Mouse (Mus musculus): ENCODE data around the gene Noto. TPM values are rescaled to one million over a fixed set of nuclear protein-coding genes. Genes with fewer than 3 reads are reported as not detected.

The Noto gene
- polyA plus RNA-seq, 1 experiment from 2014 or later: not detected

GRCm38 (mm10) chr6:85395360-85395759, 28.3 kb upstream of the Noto start:
- Histone ChIP-seq H3K36me3 (replicated peaks) (no peaks in the 10 kb centered on the region), H3K4me3 (no peak overlapping the region), H3K9me3 (peaks cover 5% of the 10 kb centered on the region; the same call in 1 of the 2 replicates), H3K27ac (replicated peaks) (no peak overlapping the region), H3K4me1 (peaks cover 6% of the 10 kb centered on the region), H3K27me3 (replicated peaks; ENCODE audit: low read depth, poor library complexity, severe bottlenecking) (no peaks in the 10 kb centered on the region)
- 81% methylated on average over 2 of the region's 2 CpGs for WGBS
- no peak for DNase-seq (ENCODE audit: low spot score)

- 26% methylated on average over 1 of the region's 1 CpGs for WGBS
- DNase-seq (ENCODE audit: low spot score): peak; percentile 34
Observed at GRCm38 (mm10) chr6:85397165-85397564, 26.5 kb upstream of the Noto start.

GRCm38 (mm10) chr6:85399715-85400114, 24.0 kb upstream of the Noto start:
- Histone ChIP-seq H3K4me1 (peaks cover 6% of the 10 kb centered on the region), H3K9me3 (peaks cover 5% of the 10 kb centered on the region; the same call in 1 of the 2 replicates), H3K4me3 (no peak overlapping the region), H3K27me3 (replicated peaks; ENCODE audit: low read depth, poor library complexity, severe bottlenecking) (peaks cover 8% of the 10 kb centered on the region; the same call in 1 of the 2 replicates), H3K27ac (replicated peaks) (no peak overlapping the region), H3K36me3 (replicated peaks) (no peaks in the 10 kb centered on the region)
- 36% methylated on average over 5 of the region's 5 CpGs for WGBS
- DNase-seq (ENCODE audit: low spot score): no peak

More at GRCm38 (mm10) chr6:85397165-85397564, 26.5 kb upstream of the Noto start:
- peaks cover 5% of the 10 kb centered on the region; the same call in 1 of the 2 replicates for H3K9me3 ChIP-seq
- H3K27me3 ChIP-seq (replicated peaks; ENCODE audit: low read depth, poor library complexity, severe bottlenecking): no peaks in the 10 kb centered on the region
- no peak overlapping the region for H3K27ac ChIP-seq (replicated peaks)
- no peak overlapping the region for H3K4me3 ChIP-seq
- peaks cover 6% of the 10 kb centered on the region for H3K4me1 ChIP-seq
- H3K36me3 ChIP-seq (replicated peaks): no peaks in the 10 kb centered on the region

DNA sequence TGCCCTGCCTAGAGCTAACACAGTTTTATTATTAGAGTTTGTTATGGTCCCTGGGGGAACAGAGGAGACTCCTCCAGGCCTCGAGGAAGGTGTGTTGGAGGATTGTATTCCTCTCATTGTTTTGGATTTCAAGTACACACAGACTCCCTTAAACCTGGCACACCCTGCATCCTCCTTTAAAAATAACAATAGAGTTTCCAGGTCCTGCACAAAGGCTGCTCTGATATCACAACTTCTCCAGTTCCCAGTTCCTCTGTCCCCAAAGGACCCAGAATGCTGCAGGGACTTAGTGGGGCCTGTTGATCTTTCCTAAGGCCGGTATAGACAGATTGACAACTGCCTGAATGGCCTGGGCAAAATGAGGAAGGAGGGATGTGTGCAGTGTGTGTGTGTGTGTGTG, 21.1 kb upstream of the Noto start:
- Histone ChIP-seq H3K27me3 (replicated peaks; ENCODE audit: low read depth, poor library complexity, severe bottlenecking) (peaks cover 30% of the 10 kb centered on the region), H3K4me1 (peaks cover 6% of the 10 kb centered on the region), H3K9me3 (no peaks in the 10 kb centered on the region), H3K4me3 (no peak overlapping the region), H3K36me3 (replicated peaks) (no peaks in the 10 kb centered on the region), H3K27ac (replicated peaks) (no peak overlapping the region)
- DNase-seq (ENCODE audit: low spot score): no peak
- WGBS: 53% methylated on average over 2 of the region's 2 CpGs

DNA sequence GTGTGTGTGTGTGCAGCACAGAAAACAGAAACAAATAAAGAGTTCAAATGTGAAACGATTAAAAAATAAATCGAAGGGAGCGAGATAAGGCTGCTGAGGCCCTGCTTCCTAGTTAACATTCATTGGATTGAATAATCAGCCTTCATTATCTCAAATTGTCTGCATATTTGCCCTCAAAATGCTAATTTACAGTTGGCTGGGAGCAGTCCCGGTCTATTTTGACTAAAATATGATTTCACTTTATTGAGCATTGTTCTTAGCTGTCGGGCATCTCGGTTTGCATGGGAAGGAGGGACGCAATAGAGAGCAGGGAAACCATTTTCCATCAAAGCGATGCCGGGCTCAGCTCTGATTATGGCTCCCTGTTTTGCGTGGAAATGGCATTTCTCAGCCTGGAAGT, 20.6 kb upstream of the Noto start:
- Histone ChIP-seq H3K4me3 (no peak overlapping the region), H3K27me3 (replicated peaks; ENCODE audit: low read depth, poor library complexity, severe bottlenecking) (peaks cover 34% of the 10 kb centered on the region), H3K4me1 (peaks cover 6% of the 10 kb centered on the region), H3K36me3 (replicated peaks) (no peaks in the 10 kb centered on the region), H3K27ac (replicated peaks) (no peak overlapping the region), H3K9me3 (no peaks in the 10 kb centered on the region)
- DNase-seq (ENCODE audit: low spot score): no peak
- WGBS: 85% methylated on average over 10 of the region's 10 CpGs

GRCm38 (mm10) chr6:85409003-85409402, 14.7 kb upstream of the Noto start:
- peaks cover 9% of the 10 kb centered on the region for H3K4me1 ChIP-seq
- 1% methylated on average over 31 of the region's 31 CpGs for WGBS
- H3K9me3 ChIP-seq: no peaks in the 10 kb centered on the region
- H3K27me3 ChIP-seq (replicated peaks; ENCODE audit: low read depth, poor library complexity, severe bottlenecking): peaks cover 63% of the 10 kb centered on the region
- peak; percentile 60 for DNase-seq (ENCODE audit: low spot score)
- H3K4me3 ChIP-seq: peak overlapping the region; percentile 50
- H3K36me3 ChIP-seq (replicated peaks): no peaks in the 10 kb centered on the region
- H3K27ac ChIP-seq (replicated peaks): no peak overlapping the region; the same call in 1 of the 2 replicates

DNA sequence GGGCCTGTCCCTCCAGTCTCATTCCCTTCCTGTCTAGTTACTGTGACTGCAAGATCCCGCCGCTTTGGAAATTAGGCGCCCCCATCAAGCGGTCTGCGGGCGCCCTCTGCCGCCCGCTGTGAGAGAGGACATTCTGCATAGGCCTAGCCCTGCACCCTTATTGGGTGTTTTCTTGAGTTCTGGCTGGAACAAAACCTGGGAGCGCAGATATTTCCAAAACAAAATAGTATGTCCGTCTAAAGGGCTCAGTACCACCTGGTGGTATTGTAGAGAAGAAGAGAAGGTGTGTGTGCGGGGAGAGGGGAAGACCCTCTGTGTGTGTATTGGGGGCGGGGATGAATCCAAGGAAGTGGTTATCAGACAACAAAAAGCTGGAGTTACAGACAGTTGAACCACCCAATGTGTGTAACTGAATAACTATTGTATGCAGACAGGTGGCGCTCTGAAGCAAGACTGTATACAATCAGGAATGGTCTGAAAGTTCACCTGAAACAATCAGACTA, 12.9 kb upstream of the Noto start:
- peak overlapping the region; percentile 8; the same call in 1 of the 2 replicates for H3K4me3 ChIP-seq
- H3K27me3 ChIP-seq (replicated peaks; ENCODE audit: low read depth, poor library complexity, severe bottlenecking): peaks cover 51% of the 10 kb centered on the region

GRCm38 (mm10) chr6:85415829-85416228, 7.9 kb upstream of the Noto start:
- Histone ChIP-seq H3K4me1 (no peaks in the 10 kb centered on the region), H3K27me3 (replicated peaks; ENCODE audit: low read depth, poor library complexity, severe bottlenecking) (peaks cover 5% of the 10 kb centered on the region; the same call in 1 of the 2 replicates), H3K27ac (replicated peaks) (no peak overlapping the region), H3K4me3 (no peak overlapping the region), H3K9me3 (no peaks in the 10 kb centered on the region), H3K36me3 (replicated peaks) (no peaks in the 10 kb centered on the region)
- DNase-seq (ENCODE audit: low spot score): no peak
- 59% methylated on average over 3 of the region's 3 CpGs for WGBS

More for the DNA sequence above, 12.9 kb upstream of the Noto start:
- Histone ChIP-seq H3K27ac (replicated peaks) (no peak overlapping the region), H3K4me1 (peaks cover 9% of the 10 kb centered on the region), H3K36me3 (replicated peaks) (no peaks in the 10 kb centered on the region), H3K9me3 (no peaks in the 10 kb centered on the region)
- WGBS: 9% methylated on average over 13 of the region's 13 CpGs
- peak; percentile 86 for DNase-seq (ENCODE audit: low spot score)

- WGBS: 89% methylated on average over 2 of the region's 2 CpGs
- no peaks in the 10 kb centered on the region for H3K36me3 ChIP-seq (replicated peaks)
- H3K9me3 ChIP-seq: no peaks in the 10 kb centered on the region
- H3K27ac ChIP-seq (replicated peaks): no peak overlapping the region
- no peak for DNase-seq (ENCODE audit: low spot score)
- peaks cover 30% of the 10 kb centered on the region for H3K27me3 ChIP-seq (replicated peaks; ENCODE audit: low read depth, poor library complexity, severe bottlenecking)
- no peak overlapping the region for H3K4me3 ChIP-seq
- H3K4me1 ChIP-seq: peaks cover 9% of the 10 kb centered on the region
Observed at GRCm38 (mm10) chr6:85419150-85419549, 4.5 kb upstream of the Noto start.

DNA sequence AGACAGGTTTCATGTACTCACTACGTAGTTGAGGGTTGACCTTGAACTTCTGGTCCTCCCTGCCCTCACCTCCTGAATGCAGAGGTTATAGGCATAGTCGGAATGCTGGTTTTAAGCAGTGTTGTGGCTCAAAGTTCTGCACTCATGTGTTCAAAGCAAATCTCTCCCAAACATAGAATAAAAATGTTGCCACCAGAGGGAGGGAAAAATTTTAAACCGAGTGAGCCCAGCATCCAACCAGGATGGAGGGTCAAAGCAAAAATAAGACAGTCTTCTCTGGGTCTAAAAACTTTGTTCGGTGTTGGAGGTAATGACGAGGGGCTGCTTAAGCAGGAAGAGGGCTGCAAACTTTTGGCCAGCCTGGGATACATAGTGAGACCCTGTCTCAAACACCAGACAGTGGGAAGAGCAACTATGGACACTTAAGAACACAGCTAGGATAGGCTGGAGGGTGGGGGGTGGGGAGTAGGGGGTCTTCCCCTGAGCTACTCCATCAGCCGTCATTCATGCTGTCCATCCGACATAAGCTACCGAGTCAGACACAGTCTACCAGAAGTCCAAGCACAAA, 7.7 kb downstream of the Noto start:
- H3K4me1 ChIP-seq: peaks cover 18% of the 10 kb centered on the region
- WGBS: 47% methylated on average over 8 of the region's 8 CpGs
- peak overlapping the region; percentile 90 for H3K27ac ChIP-seq (replicated peaks)
- no peak for DNase-seq (ENCODE audit: low spot score)
- peaks cover 12% of the 10 kb centered on the region for H3K27me3 ChIP-seq (replicated peaks; ENCODE audit: low read depth, poor library complexity, severe bottlenecking)
- H3K9me3 ChIP-seq: no peaks in the 10 kb centered on the region
- peak overlapping the region; percentile 97 for H3K4me3 ChIP-seq
- no peaks in the 10 kb centered on the region for H3K36me3 ChIP-seq (replicated peaks)

- H3K4me3 ChIP-seq: peak within 1 kb of the TSS; percentile 97
- H3K9me3 ChIP-seq: no peaks in the 10 kb centered on the region
- under 1% methylated on average over 39 of the region's 39 CpGs for WGBS
- DNase-seq (ENCODE audit: low spot score): peak; percentile 92
- peak within 1 kb of the TSS; percentile 90 for H3K27ac ChIP-seq (replicated peaks)
- no peaks in the 10 kb centered on the region for H3K36me3 ChIP-seq (replicated peaks)
- peaks cover 8% of the 10 kb centered on the region for H3K27me3 ChIP-seq (replicated peaks; ENCODE audit: low read depth, poor library complexity, severe bottlenecking)
- H3K4me1 ChIP-seq: peaks cover 18% of the 10 kb centered on the region
Observed at GRCm38 (mm10) chr6:85431842-85432431, 8.3 kb downstream of the Noto start, which contains the start of gene Smyd5. TSS of gene Smyd5 (plus strand) at chr6:85431989.

DNA sequence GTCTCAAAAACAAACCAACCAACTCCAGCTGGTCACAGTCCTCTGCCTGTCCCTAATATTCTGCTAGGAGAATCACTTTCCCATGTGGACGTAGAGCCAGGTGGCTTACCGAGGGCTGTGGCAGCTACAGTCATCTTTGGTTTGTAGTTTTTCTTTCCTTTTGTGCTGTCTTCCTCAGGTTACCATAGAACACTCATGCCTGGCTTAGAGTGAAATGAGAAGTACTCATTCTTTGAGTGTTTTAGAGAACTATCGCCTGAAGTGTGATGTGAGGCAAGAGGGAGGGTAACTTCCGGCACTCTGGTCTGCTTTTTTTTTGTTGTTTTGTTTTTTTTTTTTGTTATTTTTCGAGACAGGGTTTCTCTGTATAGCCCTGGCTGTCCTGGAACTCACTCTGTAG, 10.2 kb downstream of the Noto start:
- no peak overlapping the region for H3K27ac ChIP-seq (replicated peaks)
- DNase-seq (ENCODE audit: low spot score): no peak
- H3K4me3 ChIP-seq: no peak overlapping the region
- H3K27me3 ChIP-seq (replicated peaks; ENCODE audit: low read depth, poor library complexity, severe bottlenecking): no peaks in the 10 kb centered on the region
- H3K9me3 ChIP-seq: no peaks in the 10 kb centered on the region
- peaks cover 18% of the 10 kb centered on the region for H3K4me1 ChIP-seq
- peaks cover 13% of the 10 kb centered on the region for H3K36me3 ChIP-seq (replicated peaks)
- 93% methylated on average over 5 of the region's 5 CpGs for WGBS

GRCm38 (mm10) chr6:85436204-85436603, 12.5 kb downstream of the Noto start:
- Histone ChIP-seq H3K4me1 (peaks cover 18% of the 10 kb centered on the region), H3K27me3 (replicated peaks; ENCODE audit: low read depth, poor library complexity, severe bottlenecking) (no peaks in the 10 kb centered on the region), H3K4me3 (no peak overlapping the region), H3K36me3 (replicated peaks) (peaks cover 36% of the 10 kb centered on the region), H3K9me3 (no peaks in the 10 kb centered on the region), H3K27ac (replicated peaks) (no peak overlapping the region)
- DNase-seq (ENCODE audit: low spot score): no peak
- WGBS: 93% methylated on average over 1 of the region's 1 CpGs
